Mouse (Mus musculus) stomach, postnatal 0 days (tissue): Measurements from ENCODE around the gene Gipc2.

Experiments
- CTCF ChIP-seq: IDR thresholded peaks from 2 replicates; pipeline ENCODE4 v1.5.1; 2016; ENCODE audit warnings: antibody characterized with exemption, low read depth, mild to moderate bottlenecking, moderate library complexity
- EP300 ChIP-seq: optimal IDR thresholded peaks from 2 replicates; pipeline ENCODE3; 2016; ENCODE audit warnings: antibody characterized with exemption

- TF ChIP-seq CTCF (no peak), EP300 (no peak)
Observed at GRCm38 (mm10) chr3:152142989-152143695, 22.9 kb downstream of the Gipc2 start.
